Mouse (Mus musculus) right cerebral cortex, postnatal 10 days (tissue): ENCODE results near the gene Dnah2.

Experiments used
- DNase-seq, 2 experiments: peaks; one replicate each; pipeline ENCODE4 v3.0.0; 2021; ENCODE audit warnings: low spot score in 2 of 2

The Dnah2 gene

GRCm38 (mm10) chr11:69549060-69549656, at the start of gene Dnah2:
TSS of gene Dnah2 (minus strand) at chr11:69549110.
- DNase-seq, result no peak

- DNase-seq, result no peak
These were observed 45.9 kb upstream of the Dnah2 start for GRCm38 (mm10) chr11:69594853-69595252.

GRCm38 (mm10) chr11:69592799-69593198, 43.9 kb upstream of the Dnah2 start:
- no peak for DNase-seq

- DNase-seq, result peak; percentile 91 to 92
These were observed 43.2 kb upstream of the Dnah2 start for GRCm38 (mm10) chr11:69591899-69592637.

- DNase-seq, result no peak
These were observed 42.5 kb upstream of the Dnah2 start for GRCm38 (mm10) chr11:69591424-69591823.

GRCm38 (mm10) chr11:69590622-69591021, 41.7 kb upstream of the Dnah2 start:
- no peak for DNase-seq

- no peak for DNase-seq
These were observed 40.4 kb upstream of the Dnah2 start for GRCm38 (mm10) chr11:69589207-69589834.

- no peak for DNase-seq
These were observed 36.9 kb upstream of the Dnah2 start for GRCm38 (mm10) chr11:69585718-69586325.

- DNase-seq, result no peak
These were observed 36.0 kb upstream of the Dnah2 start for GRCm38 (mm10) chr11:69584937-69585336.

- no peak for DNase-seq
These were observed 35.1 kb upstream of the Dnah2 start for GRCm38 (mm10) chr11:69584008-69584407.

GRCm38 (mm10) chr11:69582230-69582805, 33.4 kb upstream of the Dnah2 start:
- DNase-seq, result no peak

- DNase-seq, result no peak
These were observed 32.9 kb upstream of the Dnah2 start for GRCm38 (mm10) chr11:69581814-69582213.

- DNase-seq, result peak; percentile 94
These were observed 32.3 kb upstream of the Dnah2 start for GRCm38 (mm10) chr11:69581147-69581688.

- DNase-seq, result no peak
These were observed 31.7 kb upstream of the Dnah2 start for GRCm38 (mm10) chr11:69580572-69581146.

GRCm38 (mm10) chr11:69580091-69580514, 31.2 kb upstream of the Dnah2 start, which contains the start of the genes Wrap53 and Trp53:
TSS of gene Wrap53 (minus strand) at chr11:69580255.
TSS of gene Trp53 (plus strand) at chr11:69580359.
- peak; percentile 93 to 95 for DNase-seq

- peak; percentile 98 for DNase-seq
These were observed 30.5 kb upstream of the Dnah2 start for GRCm38 (mm10) chr11:69579128-69580017.

GRCm38 (mm10) chr11:69578301-69578700, 29.4 kb upstream of the Dnah2 start:
- no peak for DNase-seq

- no peak for DNase-seq
These were observed 27.4 kb upstream of the Dnah2 start for GRCm38 (mm10) chr11:69576307-69576706.

GRCm38 (mm10) chr11:69575220-69575619, 26.3 kb upstream of the Dnah2 start:
- no peak for DNase-seq

- DNase-seq, result no peak
These were observed 16.2 kb upstream of the Dnah2 start for GRCm38 (mm10) chr11:69565131-69565530.
